Mouse (Mus musculus) heart, adult 18-20 months (tissue): ENCODE results near the gene C77080. TPM values are rescaled to one million over a fixed set of nuclear protein-coding genes. Genes with fewer than 3 reads are reported as not detected.

ENCODE experiments used
- DNase-seq, 2 experiments: peaks; one replicate each; pipeline ENCODE4 v3.0.0; 2021 to 2022; ENCODE audit warnings: mixed read lengths in 1 of 2
- long read RNA-seq, 2 experiments: library from polyadenylated mRNA; stranded (forward); transcript quantifications; one replicate each; pipeline ENCODE4 v2.0.0; 2021
- total RNA-seq, 2 experiments: library from RNA; stranded (reverse); gene quantifications; 2 replicates each; pipeline ENCODE4 v1.2.3; 2021

The C77080 gene
- total RNA-seq: 1 to 10 TPM; 2.6 to 3.0 TPM
- long read RNA-seq, experiment 1, partial matches to known transcripts: 3 of 7 reads
- long read RNA-seq, experiment 1, other reads (novel, unspliced or antisense): 4 of 7 reads
- long read RNA-seq, experiment 2, partial matches to known transcripts: 0 of 4 reads
- long read RNA-seq, experiment 2, other reads (novel, unspliced or antisense): 4 of 4 reads

- no peak for DNase-seq
Measured at GRCm38 (mm10) chr4:129261196-129261595, at the start of gene C77080. TSS of gene C77080 (minus strand) at chr4:129261404.

GRCm38 (mm10) chr4:129307936-129308335 lies 46.7 kb upstream of the C77080 start:
- DNase-seq: no peak

GRCm38 (mm10) chr4:129304306-129304705 lies 43.1 kb upstream of the C77080 start:
- DNase-seq: no peak

GRCm38 (mm10) chr4:129303816-129304215 lies 42.6 kb upstream of the C77080 start:
- DNase-seq: peak in 1 of 2 experiments; percentile 7

GRCm38 (mm10) chr4:129303401-129303800 lies 42.2 kb upstream of the C77080 start:
- no peak for DNase-seq

GRCm38 (mm10) chr4:129299121-129299520 lies 37.9 kb upstream of the C77080 start:
- DNase-seq: no peak

- DNase-seq: peak in 1 of 2 experiments; percentile 22
Measured at GRCm38 (mm10) chr4:129297724-129298123, 36.5 kb upstream of the C77080 start.

- DNase-seq: no peak
Measured at GRCm38 (mm10) chr4:129296066-129296465, 34.9 kb upstream of the C77080 start.

- no peak for DNase-seq
Measured at GRCm38 (mm10) chr4:129295188-129295587, 34.0 kb upstream of the C77080 start.

- no peak for DNase-seq
Measured at GRCm38 (mm10) chr4:129293702-129294101, 32.5 kb upstream of the C77080 start.

- no peak for DNase-seq
Measured at GRCm38 (mm10) chr4:129292831-129293230, 31.6 kb upstream of the C77080 start.

GRCm38 (mm10) chr4:129289671-129290070 lies 28.5 kb upstream of the C77080 start:
- no peak for DNase-seq

- peak; percentile 42 to 54 for DNase-seq
Measured at GRCm38 (mm10) chr4:129288067-129288466, 26.9 kb upstream of the C77080 start.

GRCm38 (mm10) chr4:129287472-129287981 lies 26.3 kb upstream of the C77080 start, which contains the start of gene Sync:
TSS of gene Sync (plus strand) at chr4:129287617.
- DNase-seq: peak; percentile 57 to 62

GRCm38 (mm10) chr4:129286683-129287471 lies 25.7 kb upstream of the C77080 start:
- DNase-seq: peak; percentile 27 to 38

- DNase-seq: peak; percentile 46 to 55
Measured at GRCm38 (mm10) chr4:129286001-129286682, 24.9 kb upstream of the C77080 start.

- DNase-seq: no peak
Measured at GRCm38 (mm10) chr4:129284685-129285084, 23.5 kb upstream of the C77080 start.

GRCm38 (mm10) chr4:129283226-129283625 lies 22.0 kb upstream of the C77080 start:
- no peak for DNase-seq

- DNase-seq: no peak
Measured at GRCm38 (mm10) chr4:129282786-129283185, 21.6 kb upstream of the C77080 start.

GRCm38 (mm10) chr4:129276453-129276865 lies 15.3 kb upstream of the C77080 start:
- peak; percentile 93 to 99 for DNase-seq

- peak in 1 of 2 experiments; percentile 37 for DNase-seq
Measured at GRCm38 (mm10) chr4:129272756-129273046, 11.5 kb upstream of the C77080 start.

GRCm38 (mm10) chr4:129271991-129272755 lies 11.0 kb upstream of the C77080 start:
- no peak for DNase-seq
